Mouse (Mus musculus): ENCODE measurements around the gene Mapk11.

- TF ChIP-seq GATA1 (IDR thresholded peaks at IDR 0.05; ENCODE audit: borderline replicate concordance, low read length) = no peak
- TF ChIP-seq FLI1 (IDR thresholded peaks at IDR 0.05; ENCODE audit: low read length) = no peak
Observed at GRCm38 (mm10) chr15:89172276-89172935, 23.0 kb upstream of the Mapk11 start.

All from megakaryocyte, embryonic 14.5 days (primary cell).